Mouse (Mus musculus): ENCODE measurements around the gene B3gat3. TPM values are rescaled to one million over a fixed set of nuclear protein-coding genes. Genes with fewer than 3 reads are reported as not detected.
"Not testable (repeated sequence)": the region's sequence is repeated elsewhere in the genome, so short reads cannot be mapped to it uniquely, and the experiment has no call there.

Gene B3gat3
- polyA plus RNA-seq, 1 experiment from 2014 or later = 20.1 TPM

DNA sequence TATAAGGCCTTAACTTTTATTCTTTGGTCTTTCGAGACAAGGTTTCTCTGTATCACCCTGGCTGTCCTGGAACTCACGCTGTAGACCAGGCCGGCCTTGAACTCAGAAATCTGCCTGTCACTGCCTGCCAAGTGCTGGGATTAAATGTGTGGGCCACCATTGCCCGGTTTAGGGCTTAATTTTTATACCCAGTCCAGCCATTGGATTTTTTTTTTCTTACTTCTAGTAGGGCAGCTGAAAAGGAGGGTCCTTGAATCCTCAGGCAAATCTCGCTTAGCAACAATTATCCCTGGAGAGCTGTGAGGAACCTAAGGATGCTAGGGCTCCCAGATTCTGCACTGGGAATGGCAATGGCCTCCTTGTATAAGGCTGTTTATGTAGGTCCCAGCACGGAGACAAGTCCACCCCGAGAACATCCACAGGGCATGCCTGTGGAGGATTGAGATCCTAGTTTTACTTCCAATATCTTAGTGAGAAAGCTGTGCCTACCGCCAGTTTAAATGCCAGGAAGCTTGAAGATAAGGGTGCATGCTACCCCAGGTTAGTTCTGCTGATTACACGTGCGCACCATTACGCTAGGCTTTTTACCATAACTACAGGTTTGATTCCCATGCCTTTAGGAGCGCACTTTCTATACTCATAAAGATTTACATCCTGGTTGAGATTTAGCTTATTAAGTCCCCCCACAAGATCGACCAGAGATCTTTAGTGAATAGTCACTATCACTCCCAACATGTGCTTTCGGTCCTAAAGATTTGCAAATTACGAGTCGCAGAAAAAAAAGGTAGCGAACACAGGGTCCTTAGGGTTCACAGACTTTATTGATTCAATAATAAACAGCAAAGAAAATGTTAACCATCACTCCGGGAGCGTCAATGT is 32.4 kb upstream of the B3gat3 start:
- Histone ChIP-seq H3K9ac (peak overlapping the region; percentile 83), H3K4me3 (replicated peaks) (peak overlapping the region; percentile 73), H3K4me1 (replicated peaks) (peaks cover 49% of the 10 kb centered on the region), H3K36me3 (peaks cover 19% of the 10 kb centered on the region), H3K27ac (peak overlapping the region; percentile 89), H3K9me3 (replicated peaks) (no peaks in the 10 kb centered on the region), H3K27me3 (no peaks in the 10 kb centered on the region), H3K4me2 (peak overlapping the region; percentile 84)
- no peak for DNase-seq
- WGBS (ENCODE audit: insufficient replicate concordance) = 7% methylated on average over 19 of the region's 19 CpGs
- ATAC-seq (ENCODE audit: low read depth) = no peak

DNA sequence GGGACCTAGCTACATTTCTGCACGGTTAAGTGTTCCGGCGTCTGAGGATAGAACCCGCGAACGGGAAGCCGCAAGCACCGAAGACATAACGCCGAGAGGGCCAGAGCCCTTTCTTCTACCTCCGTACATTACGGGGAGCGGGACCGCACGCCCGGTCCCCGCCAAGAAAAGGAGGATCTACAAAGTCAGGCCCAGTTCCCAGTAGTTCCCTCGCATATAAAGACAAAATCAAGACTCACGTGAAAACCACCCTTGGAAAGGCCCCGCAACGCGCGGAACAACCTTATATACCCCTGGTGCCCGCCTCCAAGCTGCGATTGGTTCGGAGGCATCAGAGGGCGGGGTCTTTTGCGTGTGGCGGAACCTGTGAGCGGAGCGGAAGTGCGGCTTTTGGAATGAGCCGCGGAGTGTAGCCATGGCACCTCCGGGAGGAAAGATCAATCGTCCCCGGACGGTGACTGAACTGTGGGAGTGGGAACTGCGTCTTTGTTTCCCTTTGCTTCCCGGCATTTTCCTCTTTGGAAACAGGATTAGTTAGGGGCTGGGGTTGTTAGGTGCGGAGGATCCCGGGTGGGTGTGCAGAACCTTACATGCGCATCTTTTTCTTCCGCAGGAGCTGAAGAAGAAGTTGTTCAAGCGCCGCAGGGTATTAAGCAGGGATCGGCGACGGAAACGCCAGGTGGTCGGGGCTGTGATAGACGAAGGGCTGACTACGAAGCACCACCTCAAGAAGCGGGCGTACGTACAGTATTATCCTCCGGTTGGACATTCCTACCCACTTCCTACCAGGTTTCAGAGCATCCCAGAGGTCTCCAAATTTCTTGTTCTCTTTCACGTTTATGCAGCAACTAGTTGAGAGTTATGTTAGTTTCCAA is 31.4 kb upstream of the B3gat3 start, which contains the start of the genes 1810009A15Rik and Gm49416:
Gene 1810009A15Rik, plus strand, starts transcription at position 343 of the 875 bp plus-strand sequence.
Gene Gm49416, plus strand, starts transcription at position 416 of the 875 bp plus-strand sequence.
- H3K27ac ChIP-seq = peak within 1 kb of the TSS; percentile 89
- H3K36me3 ChIP-seq = peaks cover 19% of the 10 kb centered on the region
- WGBS (ENCODE audit: insufficient replicate concordance) = under 1% methylated on average over 58 of the region's 58 CpGs
- peaks cover 53% of the 10 kb centered on the region for H3K4me1 ChIP-seq (replicated peaks)
- H3K4me2 ChIP-seq = peak within 1 kb of the TSS; percentile 84
- ATAC-seq (ENCODE audit: low read depth) (peak; percentile 91), DNase-seq (peak; percentile 94)
- H3K4me3 ChIP-seq (replicated peaks) = peak within 1 kb of the TSS; percentile 73
- H3K9me3 ChIP-seq (replicated peaks) = no peaks in the 10 kb centered on the region
- H3K9ac ChIP-seq = peak within 1 kb of the TSS; percentile 85
- no peaks in the 10 kb centered on the region for H3K27me3 ChIP-seq

GRCm38 (mm10) chr19:8892829-8893766 is 27.1 kb upstream of the B3gat3 start, which contains the start of gene Ints5:
Gene Ints5, plus strand, starts transcription at chr19:8893005.
- Histone ChIP-seq H3K27ac (peak within 1 kb of the TSS; percentile 94), H3K4me2 (peak within 1 kb of the TSS; percentile 80), H3K9me3 (replicated peaks) (no peaks in the 10 kb centered on the region), H3K4me1 (replicated peaks) (peaks cover 69% of the 10 kb centered on the region), H3K4me3 (replicated peaks) (peak within 1 kb of the TSS; percentile 91), H3K9ac (peak within 1 kb of the TSS; percentile 96), H3K27me3 (no peaks in the 10 kb centered on the region), H3K36me3 (peaks cover 45% of the 10 kb centered on the region)
- ATAC-seq (ENCODE audit: low read depth) = peak; percentile 56
- 1% methylated on average over 54 of the region's 54 CpGs for WGBS (ENCODE audit: insufficient replicate concordance)
- peak; percentile 77 for DNase-seq

GRCm38 (mm10) chr19:8895397-8895960 is 24.7 kb upstream of the B3gat3 start:
- peaks cover 39% of the 10 kb centered on the region for H3K36me3 ChIP-seq
- peak overlapping the region; percentile 16; the same call in 1 of the 2 replicates for H3K9ac ChIP-seq
- no peak overlapping the region for H3K4me2 ChIP-seq
- H3K9me3 ChIP-seq (replicated peaks) = no peaks in the 10 kb centered on the region
- H3K4me3 ChIP-seq (replicated peaks) = no peak overlapping the region; the same call in 1 of the 2 replicates
- WGBS (ENCODE audit: insufficient replicate concordance) = 86% methylated on average over 9 of the region's 9 CpGs
- peak overlapping the region; percentile 91; the same call in 1 of the 2 replicates for H3K27ac ChIP-seq
- no peak for ATAC-seq (ENCODE audit: low read depth)
- H3K4me1 ChIP-seq (replicated peaks) = peaks cover 74% of the 10 kb centered on the region
- H3K27me3 ChIP-seq = no peaks in the 10 kb centered on the region
- DNase-seq = no peak

- H3K4me3 ChIP-seq (replicated peaks); H3K9me3 ChIP-seq (replicated peaks); H3K27me3 ChIP-seq; ATAC-seq (ENCODE audit: low read depth); DNase-seq: not testable (repeated sequence)
- peak overlapping the region; percentile 91 for H3K27ac ChIP-seq
- peak overlapping the region; percentile 78; the same call in 1 of the 2 replicates for H3K4me2 ChIP-seq
- H3K4me1 ChIP-seq (replicated peaks) = peaks cover 74% of the 10 kb centered on the region
- peak overlapping the region; percentile 74 for H3K9ac ChIP-seq
- H3K36me3 ChIP-seq = peaks cover 35% of the 10 kb centered on the region
- 70% methylated on average over 5 of the region's 5 CpGs for WGBS (ENCODE audit: insufficient replicate concordance)
Observed at GRCm38 (mm10) chr19:8896231-8896630, 23.9 kb upstream of the B3gat3 start.

DNA sequence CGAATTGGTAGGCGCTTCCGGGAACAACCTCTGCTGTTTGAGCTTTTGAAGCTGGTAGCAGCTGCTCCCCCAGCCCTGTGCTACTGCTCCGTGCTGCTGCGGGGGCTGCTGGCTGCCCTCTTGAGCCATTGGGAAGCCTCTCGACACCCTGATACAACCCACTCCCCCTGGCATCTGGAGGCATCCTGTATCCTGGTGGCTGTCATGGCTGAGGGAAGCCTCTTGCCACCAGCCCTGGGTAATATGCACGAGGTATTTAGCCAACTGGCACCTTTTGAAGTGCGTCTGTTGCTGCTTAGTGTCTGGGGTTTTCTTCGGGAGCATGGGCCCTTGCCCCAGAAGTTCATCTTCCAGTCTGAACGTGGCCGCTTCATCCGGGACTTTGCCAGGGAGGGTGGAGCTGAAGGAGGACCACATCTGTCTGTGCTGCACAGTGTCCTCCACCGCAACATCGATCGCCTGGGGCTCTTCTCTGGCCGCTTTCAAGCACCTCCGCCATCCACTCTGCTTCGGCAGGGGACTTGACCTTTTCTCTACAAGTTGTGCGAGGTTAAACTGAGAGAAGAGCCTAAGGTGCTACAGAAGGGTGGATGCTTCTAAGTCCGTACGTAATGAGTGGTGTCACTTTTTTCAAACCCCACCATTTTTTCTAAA is 22.8 kb upstream of the B3gat3 start:
- H3K4me2 ChIP-seq = peak overlapping the region; percentile 78
- peaks cover 41% of the 10 kb centered on the region for H3K36me3 ChIP-seq
- peak overlapping the region; percentile 93 for H3K4me3 ChIP-seq (replicated peaks)
- H3K4me1 ChIP-seq (replicated peaks) = peaks cover 70% of the 10 kb centered on the region
- peak overlapping the region; percentile 91 for H3K27ac ChIP-seq
- H3K27me3 ChIP-seq; DNase-seq; H3K9me3 ChIP-seq (replicated peaks): not testable (repeated sequence)
- 37% methylated on average over 21 of the region's 21 CpGs for WGBS (ENCODE audit: insufficient replicate concordance)
- peak overlapping the region; percentile 74 for H3K9ac ChIP-seq
- ATAC-seq (ENCODE audit: low read depth) = peak; percentile 32

- H3K36me3 ChIP-seq = peaks cover 46% of the 10 kb centered on the region
- WGBS (ENCODE audit: insufficient replicate concordance) = under 1% methylated on average over 53 of the region's 53 CpGs
Observed at GRCm38 (mm10) chr19:8897865-8898495, 22.2 kb upstream of the B3gat3 start, which contains the start of gene Ganab. Gene Ganab, plus strand, starts transcription at chr19:8898071.

DNA sequence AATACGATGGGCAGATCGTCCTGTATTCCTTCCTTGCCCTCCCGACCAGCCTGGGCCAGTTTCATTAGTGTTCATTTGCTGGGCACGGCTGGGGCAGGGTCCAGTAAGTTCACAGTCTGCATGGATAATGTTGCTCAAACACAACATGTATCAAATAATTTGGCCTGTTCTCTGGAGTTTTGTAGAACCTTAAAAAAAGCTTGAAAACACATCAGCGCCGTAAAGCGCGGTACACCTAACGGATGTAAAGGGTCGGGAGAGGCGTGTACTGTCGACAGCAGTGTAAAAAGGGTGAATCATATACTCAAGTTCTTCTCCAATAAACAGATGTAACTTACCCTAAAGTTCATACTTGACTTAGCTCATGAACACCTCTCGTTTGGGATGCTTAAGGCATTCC is 21.6 kb upstream of the B3gat3 start:
- H3K9ac ChIP-seq = peak overlapping the region; percentile 97
- H3K36me3 ChIP-seq = peaks cover 52% of the 10 kb centered on the region
- peaks cover 64% of the 10 kb centered on the region for H3K4me1 ChIP-seq (replicated peaks)
- DNase-seq (no peak), ATAC-seq (ENCODE audit: low read depth) (no peak)
- H3K27me3 ChIP-seq = no peaks in the 10 kb centered on the region
- WGBS (ENCODE audit: insufficient replicate concordance) = 2% methylated on average over 13 of the region's 13 CpGs
- peak overlapping the region; percentile 91 for H3K27ac ChIP-seq
- peak overlapping the region; percentile 93 for H3K4me3 ChIP-seq (replicated peaks)
- H3K4me2 ChIP-seq = peak overlapping the region; percentile 88
- H3K9me3 ChIP-seq (replicated peaks) = no peaks in the 10 kb centered on the region

More at GRCm38 (mm10) chr19:8897865-8898495, 22.2 kb upstream of the B3gat3 start, which contains the start of gene Ganab:
- peak within 1 kb of the TSS; percentile 93 for H3K4me3 ChIP-seq (replicated peaks)
- peaks cover 66% of the 10 kb centered on the region for H3K4me1 ChIP-seq (replicated peaks)
- H3K4me2 ChIP-seq = peak within 1 kb of the TSS; percentile 88
- no peaks in the 10 kb centered on the region for H3K9me3 ChIP-seq (replicated peaks)
- ATAC-seq (ENCODE audit: low read depth) (peak; percentile 97), DNase-seq (peak; percentile 96)
- peak within 1 kb of the TSS; percentile 91 for H3K27ac ChIP-seq
- H3K27me3 ChIP-seq = no peaks in the 10 kb centered on the region
- H3K9ac ChIP-seq = peak within 1 kb of the TSS; percentile 97

DNA sequence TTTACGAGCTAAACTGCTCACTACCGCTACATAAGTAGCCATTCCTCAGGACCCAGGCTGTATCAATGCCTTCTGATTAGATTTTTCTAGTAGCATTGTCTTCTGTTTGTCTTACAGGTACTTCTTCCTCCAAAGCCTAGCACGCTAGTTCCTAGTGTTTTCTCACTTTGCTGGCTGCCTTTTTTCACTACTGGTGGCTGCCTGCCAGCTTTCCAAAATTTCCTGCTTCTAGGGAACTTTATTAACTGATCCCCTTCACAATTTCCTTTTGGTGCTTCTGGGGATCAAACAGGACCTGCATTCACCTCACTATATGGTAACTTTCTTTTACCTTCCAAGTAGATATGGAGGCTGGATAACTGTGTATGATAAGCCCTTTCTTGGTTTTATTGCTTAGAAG is 21.1 kb upstream of the B3gat3 start:
- Histone ChIP-seq H3K27ac (peak overlapping the region; percentile 91), H3K4me3 (replicated peaks) (peak overlapping the region; percentile 93), H3K4me2 (peak overlapping the region; percentile 88), H3K27me3 (no peaks in the 10 kb centered on the region), H3K4me1 (replicated peaks) (peaks cover 59% of the 10 kb centered on the region), H3K36me3 (peaks cover 57% of the 10 kb centered on the region), H3K9ac (peak overlapping the region; percentile 97), H3K9me3 (replicated peaks) (no peaks in the 10 kb centered on the region)
- ATAC-seq (ENCODE audit: low read depth) = no peak
- DNase-seq = no peak
- WGBS (ENCODE audit: insufficient replicate concordance) = 39% methylated on average over 3 of the region's 3 CpGs
